Mouse (Mus musculus) MEL (cell line): Measurements from ENCODE around the gene Gstt2.

Experiments
- HCFC1 ChIP-seq: IDR thresholded peaks from 2 replicates; pipeline ENCODE4 v1.6.1; 2012; ENCODE audit warnings: low read depth, mild to moderate bottlenecking, inconsistent platforms, low read length, improper control_type of control experiment, moderate library complexity
- SIN3A ChIP-seq: IDR thresholded peaks from 2 replicates; pipeline ENCODE4 v1.6.1; 2012; ENCODE audit warnings: low read length, improper control_type of control experiment, inconsistent platforms

GRCm38 (mm10) chr10:75839092-75839491 is 1.9 kb upstream of the Gstt2 start:
- TF ChIP-seq HCFC1 (no peak), SIN3A (no peak)
